Mouse (Mus musculus): ENCODE measurements around the gene 2310050C09Rik.

DNA sequence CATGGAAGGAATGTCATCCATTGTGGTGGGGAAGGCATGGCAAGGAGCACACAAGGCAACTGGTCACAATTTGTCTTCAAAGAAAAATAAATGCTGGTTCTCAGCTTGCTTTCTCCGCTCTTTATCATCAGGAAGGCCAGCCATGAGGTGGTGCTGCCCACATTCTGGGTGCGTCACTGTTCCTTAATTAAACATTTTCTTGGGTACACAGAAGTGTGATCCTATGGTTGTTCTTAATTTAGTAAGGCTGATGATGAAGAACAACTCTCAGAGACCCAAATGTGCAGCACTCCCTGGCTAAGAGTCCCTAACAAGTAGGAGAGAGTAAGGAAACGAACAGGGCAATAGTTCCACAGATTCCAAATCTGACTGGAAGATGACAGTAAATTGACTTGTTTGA is 4.2 kb upstream of the 2310050C09Rik start:
- TF ChIP-seq CTCF (IDR thresholded peaks at IDR 0.05; ENCODE audit: low read depth): no peak
- no peak for TF ChIP-seq EP300 (optimal IDR thresholded peaks at IDR 0.05)
